Mouse (Mus musculus): ENCODE measurements at regions not wholly inside any gene's neighbourhood (a gene's known extent, or its start where the extent isn't known, plus 50 kb on each side); places are given as distances from the start of the nearest gene placed in this dataset.

DNA sequence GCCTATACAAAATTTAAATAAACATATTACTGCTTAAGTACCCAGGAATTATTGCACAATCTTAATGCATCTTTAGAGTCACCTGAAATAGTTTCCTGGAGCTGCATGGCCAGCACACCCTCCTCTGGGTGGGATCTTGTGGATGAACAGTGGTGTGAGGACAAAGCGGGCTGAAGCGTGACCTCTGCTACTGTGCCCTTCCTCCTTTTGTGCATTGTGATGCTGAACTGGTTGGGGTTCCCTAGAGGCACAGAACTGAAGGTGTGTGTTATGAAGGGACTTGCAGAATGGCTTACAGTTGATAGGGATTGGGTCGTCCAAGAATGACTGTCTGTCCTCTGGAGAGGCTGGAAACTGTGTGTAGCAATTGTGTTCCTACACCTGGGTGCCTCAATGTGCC, 547.7 kb downstream of the Dok5 start:
- Histone ChIP-seq H3K27ac (no peak overlapping the region), H3K4me3 (no peak overlapping the region)
- no peak for DNase-seq (ENCODE audit: extremely low spot score in 1 of 2, low spot score in 2 of 2)
- no peak for TF ChIP-seq CTCF (IDR thresholded peaks at IDR 0.05)
- intact Hi-C loops (cut with DNase I), result no loop called here

DNA sequence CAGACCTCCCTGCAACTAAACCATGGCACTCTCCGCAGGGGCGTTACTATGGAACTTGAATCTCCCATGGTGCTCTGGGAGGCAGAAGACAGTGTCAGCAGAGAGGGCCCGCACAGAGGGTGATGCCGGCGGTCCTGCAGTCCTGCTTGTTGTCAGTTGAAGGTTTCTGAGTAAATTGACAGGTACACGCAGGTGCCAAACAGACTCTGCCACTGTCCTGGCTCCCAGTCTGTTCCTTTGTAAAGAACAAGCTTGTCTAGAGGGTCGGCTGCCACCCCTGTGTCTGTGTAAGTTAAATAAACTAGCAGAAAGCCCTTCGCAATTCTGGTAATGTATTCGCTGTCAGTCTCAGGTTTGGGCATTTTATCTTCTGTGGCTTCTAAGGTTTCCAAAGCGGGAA, 521.6 kb downstream of the Dok5 start:
- no peak for DNase-seq (ENCODE audit: extremely low spot score in 1 of 2, low spot score in 2 of 2)
- Histone ChIP-seq H3K27ac (no peak overlapping the region), H3K4me3 (no peak overlapping the region)
- intact Hi-C loops (cut with DNase I), result no loop called here
- no peak for TF ChIP-seq CTCF (IDR thresholded peaks at IDR 0.05)

DNA sequence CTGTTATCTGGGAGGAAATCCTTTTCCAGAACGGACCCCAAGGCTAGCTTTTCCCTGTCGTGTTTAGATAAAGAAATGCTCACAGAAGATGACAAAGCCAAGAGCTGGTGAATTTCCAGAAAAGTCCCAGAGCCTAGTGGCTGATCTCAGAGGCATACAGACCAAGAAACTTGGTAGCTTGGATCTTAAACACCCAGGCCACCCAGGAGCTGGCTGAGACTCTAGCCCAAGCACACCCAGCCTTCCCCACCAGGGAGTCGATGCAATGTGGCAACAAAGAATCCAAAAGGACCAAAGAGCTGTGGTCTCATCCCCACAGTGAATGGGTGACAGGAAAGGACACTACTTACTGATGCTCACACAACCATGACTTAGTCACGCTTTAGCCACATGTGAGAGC, 513.8 kb downstream of the Dok5 start:
- intact Hi-C loops (cut with DNase I), result no loop called here
- no peak for DNase-seq (ENCODE audit: extremely low spot score in 1 of 2, low spot score in 2 of 2)

DNA sequence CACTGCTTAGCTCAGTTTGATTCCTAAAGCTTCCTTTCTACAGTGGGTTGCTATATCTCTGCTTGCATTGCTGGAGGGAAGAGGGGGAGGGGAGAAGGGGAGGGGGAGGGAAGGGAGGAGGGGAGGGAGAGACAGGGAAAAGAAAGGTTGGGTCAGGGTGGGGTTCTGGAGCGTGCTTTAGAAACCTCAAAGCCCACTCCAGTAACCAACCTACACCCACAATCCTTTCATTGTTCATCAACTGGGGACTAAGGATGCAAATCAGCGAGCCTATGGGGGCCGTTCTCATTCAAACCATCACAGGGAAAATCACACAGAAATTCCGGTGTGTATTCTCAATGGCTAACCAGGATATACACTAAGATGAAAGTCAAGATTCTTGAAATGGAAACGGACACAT, 510.7 kb downstream of the Dok5 start:
- no peak overlapping the region for H3K27ac ChIP-seq
- intact Hi-C loops (cut with DNase I), result no loop called here
- H3K4me3 ChIP-seq, result no peak overlapping the region
- DNase-seq (ENCODE audit: extremely low spot score in 1 of 2, low spot score in 2 of 2), result no peak
- no peak for TF ChIP-seq CTCF (IDR thresholded peaks at IDR 0.05)

More for the DNA sequence above, 513.8 kb downstream of the Dok5 start:
- Histone ChIP-seq H3K4me3 (no peak overlapping the region), H3K27ac (no peak overlapping the region)
- TF ChIP-seq CTCF (IDR thresholded peaks at IDR 0.05), result no peak

DNA sequence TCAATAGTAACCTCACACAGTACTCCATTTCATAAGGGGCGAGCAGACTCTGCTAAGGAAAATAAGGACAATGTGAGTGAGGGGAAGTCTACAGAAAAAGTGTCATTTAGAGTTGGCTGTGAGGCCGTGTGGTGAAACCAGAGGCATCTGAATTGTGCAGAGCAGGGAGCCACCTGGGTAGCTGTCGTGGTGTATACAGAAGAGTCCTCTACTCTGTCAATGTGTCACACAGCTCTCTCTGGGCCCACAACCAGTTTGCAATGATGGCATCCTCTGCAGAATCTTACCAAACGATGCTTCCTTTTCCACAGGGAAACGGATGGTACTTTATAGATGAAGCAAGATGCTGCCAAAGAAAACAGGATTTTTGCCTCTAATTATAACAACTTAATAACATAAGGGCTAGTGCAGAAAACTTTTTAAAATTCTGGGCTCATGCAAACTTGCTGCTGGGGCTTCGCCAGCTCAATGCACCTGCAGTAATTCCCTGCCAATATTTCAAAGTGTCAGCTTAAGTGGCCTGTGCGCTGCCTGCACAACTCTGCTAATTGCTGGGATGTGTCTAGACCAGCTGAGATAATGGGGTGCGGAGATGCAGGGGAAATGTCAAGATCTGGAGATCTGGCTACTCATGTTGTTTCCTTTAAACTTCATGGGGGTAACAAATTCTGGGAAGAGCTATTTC, 505.8 kb downstream of the Dok5 start:
- DNase-seq (ENCODE audit: extremely low spot score in 1 of 2, low spot score in 2 of 2), result no peak
- H3K27ac ChIP-seq, result no peak overlapping the region
- no peak for TF ChIP-seq CTCF (IDR thresholded peaks at IDR 0.05)
- intact Hi-C loops (cut with DNase I), result no loop called here
- H3K4me3 ChIP-seq, result no peak overlapping the region

DNA sequence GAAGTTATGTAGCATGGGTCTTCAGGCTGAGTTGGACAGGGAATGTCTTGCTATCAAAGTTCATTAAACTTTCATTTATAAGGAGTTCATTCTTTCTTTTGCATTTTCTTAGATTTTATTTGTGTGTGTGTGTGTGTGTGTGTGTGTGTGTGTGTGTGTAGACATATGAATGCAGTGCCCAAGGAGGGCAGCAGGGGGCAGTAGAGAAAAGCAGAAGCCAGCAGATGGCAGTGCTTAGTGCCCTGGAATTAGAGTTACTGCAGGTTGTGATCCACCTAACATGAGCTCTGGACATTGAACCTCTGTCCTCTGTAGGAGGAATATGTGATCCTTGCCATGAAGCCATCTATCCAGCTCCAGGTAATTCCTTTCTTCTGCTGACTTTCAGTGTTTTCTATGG, 501.2 kb downstream of the Dok5 start:
- intact Hi-C loops (cut with DNase I), result no loop called here
- no peak overlapping the region for H3K4me3 ChIP-seq
- no peak for DNase-seq (ENCODE audit: extremely low spot score in 1 of 2, low spot score in 2 of 2)
- no peak for TF ChIP-seq CTCF (IDR thresholded peaks at IDR 0.05)
- no peak overlapping the region for H3K27ac ChIP-seq

DNA sequence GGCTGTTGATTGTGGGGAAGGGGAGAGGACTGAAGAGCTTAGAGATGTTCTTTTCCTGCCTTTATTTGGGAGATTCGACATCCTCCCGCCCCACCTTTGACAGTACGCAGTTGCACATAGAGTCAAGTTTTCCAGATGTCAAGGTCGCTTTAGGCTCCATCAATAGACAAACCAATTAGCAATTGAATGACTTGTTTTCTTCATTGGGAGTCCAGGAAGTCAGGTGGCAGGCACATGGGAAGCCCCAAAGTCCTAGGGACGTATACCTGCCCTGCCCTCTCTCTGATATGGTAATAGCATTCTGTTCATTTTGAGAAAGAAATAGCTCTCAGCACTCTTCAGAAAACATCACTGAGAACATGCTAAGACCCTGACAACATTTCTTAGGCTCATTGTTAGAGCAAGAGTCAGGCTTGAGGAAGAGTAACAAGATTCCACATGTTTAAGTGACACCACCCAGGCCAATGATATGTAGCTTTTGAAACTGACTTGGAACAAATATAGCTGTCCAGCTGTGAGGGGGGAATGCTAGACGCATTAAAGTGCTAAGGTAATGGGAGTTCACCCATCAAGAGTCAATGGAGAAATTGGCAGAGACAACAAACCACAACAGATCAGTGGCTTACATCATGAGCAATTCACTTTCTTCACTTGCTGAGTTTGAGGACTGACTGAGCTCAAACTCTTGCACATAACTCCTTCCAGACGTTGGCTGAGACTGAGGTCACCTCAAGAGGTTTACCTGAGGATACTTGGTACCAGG, 499.9 kb downstream of the Dok5 start:
- no peak for TF ChIP-seq CTCF (IDR thresholded peaks at IDR 0.05)
- intact Hi-C loops (cut with DNase I), result no loop called here
- Histone ChIP-seq H3K4me3 (no peak overlapping the region), H3K27ac (no peak overlapping the region)
- no peak for DNase-seq (ENCODE audit: extremely low spot score in 1 of 2, low spot score in 2 of 2)

DNA sequence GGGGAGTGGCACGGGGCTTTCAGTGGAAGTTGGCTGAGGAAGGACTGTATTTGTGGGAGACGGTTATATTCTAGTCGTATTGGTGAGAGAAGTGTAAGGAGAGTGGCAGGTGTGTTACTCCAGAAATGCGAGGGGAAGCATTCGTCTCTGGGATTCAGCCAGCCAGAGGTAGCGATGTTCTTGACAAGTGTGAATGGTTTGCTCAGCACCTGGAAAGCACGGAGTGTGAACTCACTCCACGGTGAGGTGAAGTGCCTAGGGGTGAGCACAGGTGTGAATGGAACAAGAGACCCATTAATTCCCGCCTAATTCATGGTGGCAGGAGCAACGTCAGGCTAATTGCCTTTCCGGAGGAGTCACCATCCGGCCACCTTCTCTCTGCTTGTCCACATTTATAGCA, 498.9 kb downstream of the Dok5 start:
- Histone ChIP-seq H3K27ac (no peak overlapping the region), H3K4me3 (no peak overlapping the region)
- intact Hi-C loops (cut with DNase I), result no loop called here
- TF ChIP-seq CTCF (IDR thresholded peaks at IDR 0.05), result no peak
- DNase-seq (ENCODE audit: extremely low spot score in 1 of 2, low spot score in 2 of 2), result no peak

DNA sequence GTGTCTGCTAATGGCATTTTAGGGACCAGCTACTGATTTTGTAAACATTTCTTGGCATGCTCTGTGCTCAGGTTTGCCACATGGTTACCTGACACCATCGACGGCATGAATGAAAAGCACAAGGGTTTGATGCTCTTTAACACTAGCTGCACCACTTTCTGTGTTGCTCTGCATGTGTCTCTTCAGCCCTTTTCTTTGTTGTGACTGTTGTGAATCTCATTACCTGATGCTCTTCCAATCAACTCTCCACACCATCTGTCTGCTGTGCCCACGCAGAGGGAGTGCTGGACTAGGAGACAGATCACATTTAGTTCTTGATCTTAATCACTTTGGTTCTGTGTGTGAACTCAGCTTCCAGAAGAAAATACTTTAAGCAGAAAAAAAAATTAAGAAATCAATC, 496.6 kb downstream of the Dok5 start:
- TF ChIP-seq CTCF (IDR thresholded peaks at IDR 0.05), result no peak
- no peak for DNase-seq (ENCODE audit: extremely low spot score in 1 of 2, low spot score in 2 of 2)
- no peak overlapping the region for H3K27ac ChIP-seq
- H3K4me3 ChIP-seq, result no peak overlapping the region
- intact Hi-C loops (cut with DNase I), result no loop called here

DNA sequence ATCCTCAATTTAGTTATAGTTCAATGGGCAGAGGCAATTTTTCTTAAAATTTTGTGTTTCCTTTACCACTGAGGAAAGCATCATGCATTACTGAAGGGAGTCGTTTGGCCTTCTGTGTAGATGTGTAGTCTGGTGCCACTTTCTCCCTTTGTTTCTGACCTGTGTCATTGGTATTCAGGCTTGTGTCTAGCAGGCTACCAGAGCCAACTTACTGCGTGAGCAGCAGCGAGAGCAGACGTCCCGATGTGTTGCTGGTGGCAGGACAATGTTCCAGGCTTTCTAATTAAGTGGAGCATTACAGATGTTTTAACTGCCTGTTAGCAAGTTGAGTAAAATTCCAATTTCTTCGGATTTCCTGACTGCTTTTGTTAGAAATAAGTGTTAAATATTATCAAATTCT, 482.2 kb downstream of the Dok5 start:
- Histone ChIP-seq H3K4me3 (no peak overlapping the region), H3K27ac (no peak overlapping the region)
- intact Hi-C loops (cut with DNase I), result no loop called here
- no peak for TF ChIP-seq CTCF (IDR thresholded peaks at IDR 0.05)
- no peak for DNase-seq (ENCODE audit: extremely low spot score in 1 of 2, low spot score in 2 of 2)

DNA sequence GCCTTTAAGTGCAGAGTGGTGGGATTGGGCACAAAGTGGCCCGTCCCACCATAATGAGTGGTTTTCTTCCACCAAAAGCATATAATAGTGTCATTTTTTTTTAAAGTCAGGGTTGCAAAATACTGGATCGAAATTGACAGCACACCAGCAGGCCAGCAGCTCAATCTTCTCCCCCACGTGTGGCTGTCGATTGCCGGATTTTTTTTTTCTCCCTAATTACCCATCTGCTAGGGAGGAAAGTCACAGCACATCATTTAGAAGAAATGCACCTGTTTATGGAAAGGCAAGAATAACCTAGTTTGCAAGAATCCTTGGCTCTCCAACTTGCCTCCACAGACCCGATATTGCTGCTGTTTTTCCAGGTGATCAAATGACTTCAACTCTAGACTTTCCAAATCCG, 464.9 kb downstream of the Dok5 start:
- DNase-seq (ENCODE audit: extremely low spot score in 1 of 2, low spot score in 2 of 2), result no peak
- TF ChIP-seq CTCF (IDR thresholded peaks at IDR 0.05), result no peak
- Histone ChIP-seq H3K27ac (no peak overlapping the region), H3K4me3 (no peak overlapping the region)
- intact Hi-C loops (cut with DNase I), result no loop called here

DNA sequence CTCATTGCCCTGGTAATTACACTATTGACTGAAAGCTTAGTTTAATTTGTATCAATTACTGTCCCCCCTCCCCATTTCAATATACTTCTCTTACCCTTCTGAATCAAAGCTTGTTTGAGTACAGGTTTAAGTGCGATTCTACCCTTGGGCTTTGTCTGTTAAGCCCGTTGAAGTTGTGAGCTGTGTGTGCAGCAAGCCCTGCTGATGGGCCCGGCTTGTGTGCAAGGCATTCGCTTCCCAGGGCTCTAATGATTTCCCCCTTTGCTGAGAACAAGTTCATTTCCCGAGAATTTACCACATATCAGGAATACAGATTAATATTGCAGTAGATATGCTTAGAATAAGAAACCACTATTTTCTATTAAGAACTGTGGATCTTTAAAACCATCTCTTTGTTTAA, 460.6 kb downstream of the Dok5 start:
- no peak for TF ChIP-seq CTCF (IDR thresholded peaks at IDR 0.05)
- no peak overlapping the region for H3K4me3 ChIP-seq
- DNase-seq (ENCODE audit: extremely low spot score in 1 of 2, low spot score in 2 of 2), result no peak
- intact Hi-C loops (cut with DNase I), result no loop called here
- no peak overlapping the region for H3K27ac ChIP-seq

All from left cerebral cortex, adult 2 months (tissue).